Mouse (Mus musculus) liver, embryonic 14.5 days (tissue): ENCODE data around the gene Stat5b. TPM values are rescaled to one million over a fixed set of nuclear protein-coding genes. Genes with fewer than 3 reads are reported as not detected.

Source experiments
- ATAC-seq: fragments of 200-750 bp; cut with Nextera tagmentation; 2 replicates; pipeline ENCODE4 v1.8.0; 2017; ENCODE audit warnings: moderate number of reproducible peaks, mild to moderate bottlenecking, moderate library complexity; ENCODE audit not compliant: insufficient read depth
- DNase-seq, 3 experiments: peaks; one replicate each; pipeline ENCODE4 v3.0.0-alpha.2; 2012 to 2013; ENCODE audit warnings: low read depth in 3 of 3, low spot score in 3 of 3
- H3K27ac ChIP-seq: fragments of 300-500 bp; sonication (generic); 2 replicates; pipeline ENCODE4 v1.5.1; 2014; ENCODE audit warnings: moderate library complexity, mild to moderate bottlenecking, control low read depth, inconsistent platforms
- H3K27me3 ChIP-seq: fragments of 300-500 bp; sonication (generic); 2 replicates; pipeline ENCODE4 v1.6.1; 2014; ENCODE audit warnings: mild to moderate bottlenecking, low read length, moderate library complexity; ENCODE audit not compliant: control insufficient read depth, insufficient read depth
- H3K36me3 ChIP-seq: fragments of 300-500 bp; sonication (generic); replicated peaks from 2 replicates; pipeline ENCODE4 v1.6.1; 2014; ENCODE audit warnings: low read depth; ENCODE audit not compliant: control insufficient read depth, insufficient read depth
- H3K4me1 ChIP-seq, 2 experiments: fragments of 200-500 bp in 1 of 2; fragments of 300-500 bp in 1 of 2; sonication (generic) in 1 of 2; replicated peaks; 2 replicates each; pipeline ENCODE4 v1.6.1; 2012 to 2014; ENCODE audit warnings: antibody characterized with exemption in 1 of 2, inconsistent platforms in 1 of 2, low read length in 1 of 2; ENCODE audit not compliant: control insufficient read depth in 2 of 2, insufficient read depth in 2 of 2
- H3K4me2 ChIP-seq: fragments of 300-500 bp; sonication (generic); 2 replicates; pipeline ENCODE4 v1.6.1; 2014; ENCODE audit warnings: low read depth, mild to moderate bottlenecking, control low read depth, moderate library complexity
- H3K4me3 ChIP-seq, 2 experiments: fragments of 200-500 bp in 1 of 2; fragments of 300-500 bp in 1 of 2; sonication (generic) in 1 of 2; 2 replicates each; pipeline ENCODE4 v1.5.1; 2012 to 2014; ENCODE audit warnings: low read depth in 2 of 2, low read length in 2 of 2, mild to moderate bottlenecking in 2 of 2, control low read depth in 1 of 2, inconsistent platforms in 1 of 2, moderate library complexity in 1 of 2; ENCODE audit not compliant: insufficient read depth in 1 of 2
- H3K9ac ChIP-seq: fragments of 300-500 bp; sonication (generic); replicated peaks from 2 replicates; pipeline ENCODE4 v1.6.1; 2014; ENCODE audit warnings: mild to moderate bottlenecking, control low read depth, moderate library complexity
- H3K9me3 ChIP-seq: fragments of 300-500 bp; sonication (generic); 2 replicates; pipeline ENCODE4 v1.6.1; 2016; ENCODE audit warnings: low read length, mixed read lengths; ENCODE audit not compliant: control insufficient read depth
- CTCF ChIP-seq: IDR thresholded peaks from 2 replicates; pipeline ENCODE4 v1.5.1; 2016; ENCODE audit warnings: antibody characterized with exemption, low read depth, control low read depth
- EP300 ChIP-seq: IDR thresholded peaks from 2 replicates; pipeline ENCODE4 v1.6.1; 2016; ENCODE audit warnings: antibody characterized with exemption, low read depth
- WGBS: fragments of 180-500 bp; shearing (Covaris S2); extraction: QIAGEN DNeasy Blood & Tissue Kit; methylation state at CpG from one replicate; pipeline ENCODE4 v1.1.7; 2014; ENCODE audit not compliant: insufficient replicate concordance; 5-methylcytosine and 5-hydroxymethylcytosine counted together
- polyA plus RNA-seq, 2 experiments: library from polyadenylated mRNA; depleted of rRNA in 1 of 2; stranded (reverse) in 1 of 2; unstranded in 1 of 2; fragments of >200 nt; fragmentation: Nextera tagmentation in 1 of 2; extraction: Ambion mirVana in 1 of 2; gene quantifications; 2 replicates each; pipeline versions ENCODE4 v1.2.1 to v1.2.3; 2012 to 2014

Gene Stat5b
- polyA plus RNA-seq, 2 experiments, result 12.4 to 16.4 TPM

DNA sequence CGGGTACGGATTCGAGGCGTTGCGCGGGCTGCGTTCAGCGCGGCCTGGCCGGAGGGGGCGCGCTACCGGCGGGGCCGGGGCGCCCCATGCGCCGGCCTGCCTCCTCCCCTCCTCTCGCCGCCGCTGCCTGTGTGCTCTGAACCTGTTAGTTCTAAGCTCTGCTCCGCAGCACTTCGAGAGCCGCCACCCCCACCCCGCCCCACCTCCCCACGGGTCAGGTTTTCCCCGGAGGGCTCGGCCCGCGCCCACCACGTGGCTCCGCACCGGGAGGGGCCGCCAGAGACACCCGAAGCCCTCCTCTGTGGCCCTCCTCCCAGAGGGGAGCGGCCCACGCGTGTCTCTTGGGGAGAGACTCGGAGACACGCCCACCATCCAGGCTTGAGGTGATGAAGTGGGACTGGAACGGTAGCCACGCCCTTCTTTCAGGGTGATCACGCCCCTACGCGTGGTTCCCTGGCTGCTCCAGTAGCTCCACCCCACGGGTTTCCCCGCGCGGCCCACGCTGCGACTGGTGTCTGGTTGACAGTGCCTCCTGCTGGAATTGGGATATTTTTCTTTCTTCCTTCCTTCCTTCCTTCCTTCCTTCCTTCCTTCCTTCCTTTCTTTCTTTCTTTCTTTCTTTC lies 90.8 kb downstream of the Stat5b start, which contains the start of gene Kcnh4:
TSS of gene Kcnh4 (minus strand) at position 332 of the 623 bp plus-strand sequence.
- Histone ChIP-seq H3K4me2 (peak within 1 kb of the TSS; percentile 68), H3K36me3 (no peaks in the 10 kb centered on the region), H3K4me3 (peak within 1 kb of the TSS in 1 of 2 experiments; percentile 39; a peak in 2 of 4 replicates), H3K9me3 (no peaks in the 10 kb centered on the region), H3K4me1 (peaks cover 0 to 4% of the 10 kb centered on the region in 2 experiments; a peak in 3 of 4 replicates), H3K27me3 (peaks cover 34% of the 10 kb centered on the region), H3K27ac (no peak within 1 kb of the TSS), H3K9ac (no peak within 1 kb of the TSS)
- DNase-seq (no peak), ATAC-seq (peak; percentile 40; the same call in 1 of the 2 replicates)
- TF ChIP-seq CTCF, result peak; percentile 55
- no peak for TF ChIP-seq EP300
- WGBS, result under 1% methylated on average over 49 of the region's 51 CpGs

DNA sequence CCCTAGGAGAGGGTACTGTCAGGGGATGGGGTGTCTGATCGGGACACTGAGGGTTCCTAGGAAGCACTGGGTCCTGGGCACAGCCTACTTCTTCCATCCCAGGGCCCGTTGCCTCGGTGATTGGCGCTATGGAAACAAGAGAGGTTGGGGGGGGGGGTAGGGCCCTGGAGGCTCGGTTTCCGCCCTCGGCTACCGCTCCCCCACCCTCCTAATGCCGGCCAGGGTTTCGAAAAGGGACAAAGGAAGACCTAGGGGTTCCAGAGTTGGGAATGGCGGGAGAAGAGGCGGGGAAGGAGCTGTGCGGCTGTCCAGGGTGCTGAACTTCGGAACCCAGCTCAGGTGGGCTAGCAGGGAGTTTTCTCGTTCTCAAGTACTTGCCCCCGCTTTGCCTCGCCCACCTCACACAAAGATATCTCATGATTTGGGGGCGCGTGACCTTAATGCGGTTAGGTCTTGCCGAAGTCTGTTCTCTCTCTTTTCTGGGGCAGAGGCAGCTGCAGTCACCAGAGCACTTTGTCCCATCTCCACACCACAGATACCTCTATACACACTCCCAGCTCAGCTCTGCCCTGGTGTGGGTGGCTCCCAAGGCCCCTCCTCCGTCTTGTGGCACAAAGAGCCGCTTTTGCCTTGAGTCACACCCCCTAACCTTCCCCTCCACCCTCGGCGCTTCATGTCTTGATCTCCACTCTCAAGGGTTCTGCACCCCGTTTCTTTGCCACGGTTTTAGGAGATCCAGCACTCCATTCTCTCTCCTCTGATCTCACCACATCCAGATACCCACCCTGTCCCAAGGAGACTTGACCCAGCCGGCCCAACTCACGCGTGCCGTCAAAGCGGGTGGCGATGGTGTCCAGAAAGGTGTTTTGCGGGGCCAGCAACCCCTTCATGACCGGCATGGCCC lies 91.6 kb downstream of the Stat5b start:
- H3K9ac ChIP-seq, result no peak overlapping the region
- peak overlapping the region; percentile 68 for H3K4me2 ChIP-seq
- H3K36me3 ChIP-seq, result no peaks in the 10 kb centered on the region
- DNase-seq (no peak), ATAC-seq (no peak)
- H3K4me3 ChIP-seq, result peak overlapping the region in 1 of 2 experiments; percentile 39; a peak in 2 of 4 replicates
- H3K27me3 ChIP-seq, result peaks cover 34% of the 10 kb centered on the region
- TF ChIP-seq EP300 (no peak), CTCF (0 out of 2 replicates have a peak, but pooled peaks have one; percentile 14)
- 2% methylated on average over 35 of the region's 35 CpGs for WGBS
- peaks cover 0 to 4% of the 10 kb centered on the region in 2 experiments; a peak in 3 of 4 replicates for H3K4me1 ChIP-seq
- H3K27ac ChIP-seq, result no peak overlapping the region
- H3K9me3 ChIP-seq, result no peaks in the 10 kb centered on the region

DNA sequence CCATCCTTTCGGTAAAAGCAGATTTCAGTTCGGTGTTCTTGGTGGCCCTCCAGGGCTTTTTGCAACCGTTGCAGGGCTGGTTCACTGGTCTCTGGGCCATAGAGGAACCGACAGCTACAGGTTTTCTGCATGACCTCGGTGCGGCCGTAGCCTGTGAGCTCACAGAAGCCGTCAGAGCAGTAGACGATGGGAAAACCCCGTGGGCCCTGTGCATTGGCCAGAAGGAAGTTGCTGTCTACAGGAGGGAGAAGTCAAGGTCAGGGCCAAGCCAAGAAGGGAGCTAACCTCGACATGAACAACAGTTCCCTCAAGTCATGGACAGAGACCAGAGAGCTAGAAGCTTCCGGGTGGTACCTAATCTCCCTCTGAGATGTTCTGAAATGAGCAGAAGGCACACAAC lies 93.0 kb downstream of the Stat5b start:
- peaks cover 34% of the 10 kb centered on the region for H3K27me3 ChIP-seq
- peaks cover 0 to 4% of the 10 kb centered on the region in 2 experiments; a peak in 3 of 4 replicates for H3K4me1 ChIP-seq
- 58% methylated on average over 12 of the region's 12 CpGs for WGBS
- ATAC-seq (no peak), DNase-seq (no peak)
- H3K9me3 ChIP-seq, result no peaks in the 10 kb centered on the region
- no peak overlapping the region for H3K4me3 ChIP-seq
- no peaks in the 10 kb centered on the region for H3K36me3 ChIP-seq
- no peak overlapping the region for H3K4me2 ChIP-seq
- no peak overlapping the region for H3K9ac ChIP-seq
- H3K27ac ChIP-seq, result no peak overlapping the region
- TF ChIP-seq CTCF, result no peak
- no peak for TF ChIP-seq EP300

DNA sequence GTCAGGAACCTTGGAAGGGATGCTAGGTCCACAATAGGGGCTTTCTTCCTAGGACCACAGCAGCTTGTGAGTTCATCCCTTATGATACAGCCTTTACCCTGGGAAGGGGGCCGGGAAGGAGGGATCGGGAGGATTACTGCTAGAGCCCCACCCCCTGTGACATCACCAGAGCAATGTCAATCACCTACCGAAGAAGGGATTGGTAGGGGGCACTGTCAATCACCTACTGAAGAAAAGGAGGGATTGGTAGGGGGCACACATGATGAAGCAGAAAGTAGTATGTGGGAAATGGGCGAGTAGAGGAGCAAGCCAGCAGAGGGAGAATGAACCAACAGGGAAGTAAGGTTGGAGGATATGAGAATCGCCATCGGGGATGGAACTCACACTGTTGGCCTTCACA lies 94.0 kb downstream of the Stat5b start:
- ATAC-seq (no peak), DNase-seq (no peak)
- H3K9me3 ChIP-seq, result no peaks in the 10 kb centered on the region
- peaks cover 0 to 4% of the 10 kb centered on the region in 2 experiments; a peak in 3 of 4 replicates for H3K4me1 ChIP-seq
- no peak overlapping the region for H3K9ac ChIP-seq
- H3K27ac ChIP-seq, result no peak overlapping the region
- no peak overlapping the region for H3K4me3 ChIP-seq
- no peaks in the 10 kb centered on the region for H3K36me3 ChIP-seq
- H3K27me3 ChIP-seq, result peaks cover 34% of the 10 kb centered on the region
- no peak for TF ChIP-seq EP300
- TF ChIP-seq CTCF, result no peak
- H3K4me2 ChIP-seq, result no peak overlapping the region
- WGBS, result 48% methylated on average over 6 of the region's 6 CpGs

DNA sequence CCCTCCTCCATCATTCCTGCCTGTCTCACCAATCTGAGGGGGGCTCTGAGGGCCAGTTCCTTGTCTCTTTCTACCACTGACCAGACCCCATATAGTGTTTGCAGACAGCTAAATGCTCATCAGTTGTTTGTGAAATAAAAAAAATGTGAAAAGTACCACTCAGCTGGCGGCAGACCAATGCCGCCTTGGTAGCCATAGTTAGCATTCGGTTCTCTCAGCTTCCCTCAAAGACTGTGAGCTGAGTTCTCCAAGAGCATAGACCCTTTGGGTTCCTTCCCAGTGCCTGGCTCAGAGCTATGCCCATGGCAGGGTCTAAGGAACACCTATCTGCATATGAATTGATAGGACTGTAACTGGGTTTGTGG lies 95.8 kb downstream of the Stat5b start:
- Histone ChIP-seq H3K4me2 (no peak overlapping the region), H3K4me3 (no peak overlapping the region), H3K9me3 (no peaks in the 10 kb centered on the region), H3K27ac (no peak overlapping the region), H3K27me3 (peaks cover 29% of the 10 kb centered on the region), H3K36me3 (no peaks in the 10 kb centered on the region), H3K9ac (no peak overlapping the region), H3K4me1 (peaks cover 0 to 1% of the 10 kb centered on the region in 2 experiments; a peak in 3 of 4 replicates)
- TF ChIP-seq EP300 (no peak), CTCF (no peak)
- ATAC-seq, result no peak
- no peak for DNase-seq
- WGBS, result 72% methylated on average over 3 of the region's 3 CpGs
